Mouse (Mus musculus): ENCODE measurements around the gene Sycn.

The Sycn gene

GRCm38 (mm10) chr7:28557708-28558107 lies 17.0 kb downstream of the Sycn start:
- in situ Hi-C loops (cut with MboI, MseI), result no loop called here

GRCm38 (mm10) chr7:28558486-28558885 lies 17.8 kb downstream of the Sycn start:
- in situ Hi-C loops (cut with MboI, MseI), result no loop called here

GRCm38 (mm10) chr7:28560856-28561255 lies 20.2 kb downstream of the Sycn start:
- in situ Hi-C loops (cut with MboI, MseI), result no loop called here

GRCm38 (mm10) chr7:28561967-28562366 lies 21.3 kb downstream of the Sycn start:
- in situ Hi-C loops (cut with MboI, MseI), result no loop called here

- in situ Hi-C loops (cut with MboI, MseI), result no loop called here
These were observed 21.7 kb downstream of the Sycn start for GRCm38 (mm10) chr7:28562371-28562770.

- in situ Hi-C loops (cut with MboI, MseI), result no loop called here
These were observed 22.3 kb downstream of the Sycn start for GRCm38 (mm10) chr7:28562951-28563350.

- in situ Hi-C loops (cut with MboI, MseI), result no loop called here
These were observed 24.7 kb downstream of the Sycn start for GRCm38 (mm10) chr7:28565407-28565806.

GRCm38 (mm10) chr7:28567539-28567938 lies 26.9 kb downstream of the Sycn start:
- in situ Hi-C loops (cut with MboI, MseI), result no loop called here

GRCm38 (mm10) chr7:28568253-28568652 lies 27.6 kb downstream of the Sycn start:
- in situ Hi-C loops (cut with MboI, MseI), result no loop called here

GRCm38 (mm10) chr7:28570291-28570981 lies 29.8 kb downstream of the Sycn start:
- in situ Hi-C loops (cut with MboI, MseI), result no loop called here

GRCm38 (mm10) chr7:28570982-28571682 lies 30.4 kb downstream of the Sycn start:
- in situ Hi-C loops (cut with MboI, MseI), result no loop called here

GRCm38 (mm10) chr7:28572689-28573088 lies 32.0 kb downstream of the Sycn start:
- in situ Hi-C loops (cut with MboI, MseI), result no loop called here

- in situ Hi-C loops (cut with MboI, MseI), result no loop called here
These were observed 32.6 kb downstream of the Sycn start for GRCm38 (mm10) chr7:28573236-28573635.

- in situ Hi-C loops (cut with MboI, MseI), result no loop called here
These were observed 34.9 kb downstream of the Sycn start for GRCm38 (mm10) chr7:28575597-28575996.

GRCm38 (mm10) chr7:28576271-28576914 lies 35.7 kb downstream of the Sycn start:
- in situ Hi-C loops (cut with MboI, MseI), result no loop called here

GRCm38 (mm10) chr7:28577826-28578542 lies 37.3 kb downstream of the Sycn start:
- in situ Hi-C loops (cut with MboI, MseI), result no loop called here

- in situ Hi-C loops (cut with MboI, MseI), result no loop called here
These were observed 37.9 kb downstream of the Sycn start for GRCm38 (mm10) chr7:28578543-28579053.

GRCm38 (mm10) chr7:28579826-28580225 lies 39.1 kb downstream of the Sycn start:
- in situ Hi-C loops (cut with MboI, MseI), result no loop called here

- in situ Hi-C loops (cut with MboI, MseI), result no loop called here
These were observed 41.0 kb downstream of the Sycn start for GRCm38 (mm10) chr7:28581721-28582120.

- in situ Hi-C loops (cut with MboI, MseI), result no loop called here
These were observed 42.2 kb downstream of the Sycn start for GRCm38 (mm10) chr7:28582841-28583240.

- in situ Hi-C loops (cut with MboI, MseI), result no loop called here
These were observed 43.1 kb downstream of the Sycn start for GRCm38 (mm10) chr7:28583570-28584344.
